Mouse (Mus musculus) midbrain, embryonic 15.5 days (tissue): ENCODE measurements around the gene Napa. TPM values are rescaled to one million over a fixed set of nuclear protein-coding genes. Genes with fewer than 3 reads are reported as not detected.

ENCODE experiments used
- polyA plus RNA-seq: library from polyadenylated mRNA; unstranded; fragments of >200 nt; fragmentation: Nextera tagmentation; extraction: Ambion mirVana; gene quantifications from 2 replicates; pipeline ENCODE4 v1.2.1, GENCODE M21; 2015

Napa gene
- polyA plus RNA-seq, 1 experiment from 2014 or later: 224 TPM

Other genes with a start within 250 kb of the Napa start
- 0.15 and 0.28 TPM in 2 replicates for gene Crx, start 218.5 kb upstream of the Napa start, polyA plus RNA-seq
- 0.27 TPM in 1 of 2 replicates, not detected in the other for gene Crxos, start 215.8 kb upstream of the Napa start, polyA plus RNA-seq
- gene Selenow, start 176.1 kb upstream of the Napa start, polyA plus RNA-seq: 1,365 and 1,414 TPM in 2 replicates
- gene Nop53, start 152.4 kb upstream of the Napa start, polyA plus RNA-seq: 114 and 126 TPM in 2 replicates
- 4.6 and 5.8 TPM in 2 replicates for gene Ehd2, start 130.9 kb upstream of the Napa start, polyA plus RNA-seq
- gene Bicra, start 50.5 kb upstream of the Napa start, polyA plus RNA-seq: 9.2 TPM in 2 replicates
- gene Zfp541, start 36.6 kb upstream of the Napa start, polyA plus RNA-seq: 0.05 and 0.10 TPM in 2 replicates
- gene Kptn, start 21.4 kb downstream of the Napa start, polyA plus RNA-seq: 51.2 and 55.1 TPM in 2 replicates
- 0.80 and 0.88 TPM in 2 replicates for gene Slc8a2, start 31.4 kb downstream of the Napa start, polyA plus RNA-seq
- gene Meis3, start 76.6 kb downstream of the Napa start, polyA plus RNA-seq: 164 and 166 TPM in 2 replicates
- gene Dhx34, start 123.6 kb downstream of the Napa start, polyA plus RNA-seq: 14.9 and 15.5 TPM in 2 replicates
- 0.14 TPM in 1 of 2 replicates, not detected in the other for gene C5ar2, start 145.7 kb downstream of the Napa start, polyA plus RNA-seq
- gene C5ar1, start 161.1 kb downstream of the Napa start, polyA plus RNA-seq: 1.5 and 2.9 TPM in 2 replicates
- 47.9 and 51.8 TPM in 2 replicates for gene Inafm1, start 175.2 kb downstream of the Napa start, polyA plus RNA-seq
- gene Ccdc9, start 188.3 kb downstream of the Napa start, polyA plus RNA-seq: 21.6 and 30.1 TPM in 2 replicates
- 32.0 and 35.0 TPM in 2 replicates for gene Bbc3, start 209.9 kb downstream of the Napa start, polyA plus RNA-seq